Mouse (Mus musculus): Measurements from ENCODE around the gene Tlx2. TPM values are rescaled to one million over a fixed set of nuclear protein-coding genes. Genes with fewer than 3 reads are reported as not detected.

Gene Tlx2
- polyA plus RNA-seq, 1 experiment from 2014 or later, result not detected

GRCm38 (mm10) chr6:83069488-83070246, 426 bp downstream of the Tlx2 start:
- no peak for ATAC-seq
- peak overlapping the region; percentile 17 for H3K4me2 ChIP-seq (replicated peaks)
- 1% methylated on average over 68 of the region's 69 CpGs for WGBS

GRCm38 (mm10) chr6:83068706-83069487, 1.2 kb downstream of the Tlx2 start:
- Histone ChIP-seq H3K4me3 (replicated peaks) (peak overlapping the region; percentile 14), H3K4me1 (replicated peaks) (peaks cover 25% of the 10 kb centered on the region), H3K27ac (no peak overlapping the region), H3K9me3 (no peaks in the 10 kb centered on the region), H3K9ac (replicated peaks) (no peak overlapping the region), H3K4me2 (replicated peaks) (peak overlapping the region; percentile 26), H3K27me3 (peaks cover 100% of the 10 kb centered on the region), H3K36me3 (no peaks in the 10 kb centered on the region)
- under 1% methylated on average over 79 of the region's 81 CpGs for WGBS
- ATAC-seq, result no peak

More at GRCm38 (mm10) chr6:83069488-83070246, 426 bp downstream of the Tlx2 start:
- Histone ChIP-seq H3K4me1 (replicated peaks) (peaks cover 25% of the 10 kb centered on the region), H3K9ac (replicated peaks) (no peak overlapping the region), H3K4me3 (replicated peaks) (peak overlapping the region; percentile 16; the same call in 1 of the 2 replicates), H3K9me3 (no peaks in the 10 kb centered on the region), H3K27ac (no peak overlapping the region), H3K36me3 (no peaks in the 10 kb centered on the region), H3K27me3 (peaks cover 100% of the 10 kb centered on the region)

- Histone ChIP-seq H3K4me1 (replicated peaks) (peaks cover 25% of the 10 kb centered on the region), H3K9me3 (no peaks in the 10 kb centered on the region), H3K27ac (no peak overlapping the region), H3K4me2 (replicated peaks) (peak overlapping the region; percentile 26; the same call in 1 of the 2 replicates), H3K27me3 (peaks cover 100% of the 10 kb centered on the region), H3K4me3 (replicated peaks) (0 out of 2 replicates have a peak overlapping the region, but pooled peaks have one; percentile 14), H3K9ac (replicated peaks) (no peak overlapping the region), H3K36me3 (no peaks in the 10 kb centered on the region)
- no peak for ATAC-seq
- 3% methylated on average over 8 of the region's 8 CpGs for WGBS
Observed at GRCm38 (mm10) chr6:83068221-83068620, 1.9 kb downstream of the Tlx2 start.

- no peak overlapping the region for H3K4me3 ChIP-seq (replicated peaks)
- peaks cover 100% of the 10 kb centered on the region for H3K27me3 ChIP-seq
- WGBS, result 22% methylated on average over 6 of the region's 6 CpGs
- H3K4me2 ChIP-seq (replicated peaks), result no peak overlapping the region
- no peaks in the 10 kb centered on the region for H3K9me3 ChIP-seq
- peaks cover 24% of the 10 kb centered on the region for H3K4me1 ChIP-seq (replicated peaks)
- no peak for ATAC-seq
- H3K27ac ChIP-seq, result no peak overlapping the region
- H3K36me3 ChIP-seq, result no peaks in the 10 kb centered on the region
- H3K9ac ChIP-seq (replicated peaks), result no peak overlapping the region
Observed at GRCm38 (mm10) chr6:83066441-83066840, 3.7 kb downstream of the Tlx2 start.

GRCm38 (mm10) chr6:83065995-83066394, 4.1 kb downstream of the Tlx2 start:
- Histone ChIP-seq H3K9ac (replicated peaks) (no peak overlapping the region), H3K4me2 (replicated peaks) (no peak overlapping the region), H3K36me3 (no peaks in the 10 kb centered on the region), H3K4me3 (replicated peaks) (no peak overlapping the region), H3K9me3 (no peaks in the 10 kb centered on the region), H3K4me1 (replicated peaks) (peaks cover 19% of the 10 kb centered on the region), H3K27ac (no peak overlapping the region), H3K27me3 (peaks cover 100% of the 10 kb centered on the region)
- no peak for ATAC-seq
- WGBS, result 38% methylated on average over 8 of the region's 8 CpGs

- 87% methylated on average over 2 of the region's 2 CpGs for WGBS
- Histone ChIP-seq H3K27ac (no peak overlapping the region), H3K9ac (replicated peaks) (no peak overlapping the region), H3K4me2 (replicated peaks) (no peak overlapping the region), H3K4me3 (replicated peaks) (no peak overlapping the region), H3K27me3 (peaks cover 45% of the 10 kb centered on the region), H3K9me3 (no peaks in the 10 kb centered on the region), H3K4me1 (replicated peaks) (peaks cover 14% of the 10 kb centered on the region), H3K36me3 (peaks cover 17% of the 10 kb centered on the region)
- no peak for ATAC-seq
Observed at GRCm38 (mm10) chr6:83058725-83059124, 11.4 kb downstream of the Tlx2 start.

- Histone ChIP-seq H3K4me3 (replicated peaks) (no peak within 1 kb of the TSS), H3K9me3 (no peaks in the 10 kb centered on the region), H3K9ac (replicated peaks) (no peak within 1 kb of the TSS; the same call in 1 of the 2 replicates), H3K36me3 (peaks cover 17% of the 10 kb centered on the region), H3K27me3 (peaks cover 35% of the 10 kb centered on the region), H3K4me2 (replicated peaks) (no peak within 1 kb of the TSS), H3K4me1 (replicated peaks) (peaks cover 23% of the 10 kb centered on the region), H3K27ac (no peak within 1 kb of the TSS)
- no peak for ATAC-seq
- WGBS, result 57% methylated on average over 3 of the region's 3 CpGs
Observed at GRCm38 (mm10) chr6:83057790-83058189, 12.3 kb downstream of the Tlx2 start, which contains the start of gene Dqx1. TSS of gene Dqx1 (plus strand) at chr6:83057844.

- Histone ChIP-seq H3K27me3 (peaks cover 7% of the 10 kb centered on the region), H3K36me3 (peaks cover 30% of the 10 kb centered on the region), H3K27ac (peak within 1 kb of the TSS; percentile 89), H3K9ac (replicated peaks) (peak within 1 kb of the TSS; percentile 93), H3K9me3 (no peaks in the 10 kb centered on the region), H3K4me3 (replicated peaks) (peak within 1 kb of the TSS; percentile 99), H3K4me2 (replicated peaks) (peak within 1 kb of the TSS; percentile 79), H3K4me1 (replicated peaks) (peaks cover 29% of the 10 kb centered on the region)
- 2% methylated on average over 50 of the region's 50 CpGs for WGBS
- ATAC-seq, result peak; percentile 67; the same call in 1 of the 2 replicates
Observed at GRCm38 (mm10) chr6:83054871-83055431, 15.1 kb downstream of the Tlx2 start, which contains the start of gene Htra2. TSS of gene Htra2 (minus strand) at chr6:83055273.

- H3K4me1 ChIP-seq (replicated peaks), result peaks cover 29% of the 10 kb centered on the region
- peaks cover 2% of the 10 kb centered on the region for H3K27me3 ChIP-seq
- H3K9me3 ChIP-seq, result no peaks in the 10 kb centered on the region
- H3K27ac ChIP-seq, result peak within 1 kb of the TSS; percentile 89
- peak; percentile 99 for ATAC-seq
- peak within 1 kb of the TSS; percentile 79 for H3K4me2 ChIP-seq (replicated peaks)
- peaks cover 30% of the 10 kb centered on the region for H3K36me3 ChIP-seq
- peak within 1 kb of the TSS; percentile 93 for H3K9ac ChIP-seq (replicated peaks)
- H3K4me3 ChIP-seq (replicated peaks), result peak within 1 kb of the TSS; percentile 99
- under 1% methylated on average over 64 of the region's 64 CpGs for WGBS
Observed at GRCm38 (mm10) chr6:83054074-83054851, 15.8 kb downstream of the Tlx2 start, which contains the start of gene Aup1. TSS of gene Aup1 (plus strand) at chr6:83054521.

GRCm38 (mm10) chr6:83053136-83053960, 16.7 kb downstream of the Tlx2 start:
- no peaks in the 10 kb centered on the region for H3K9me3 ChIP-seq
- H3K4me3 ChIP-seq (replicated peaks), result peak overlapping the region; percentile 99
- peak overlapping the region; percentile 79 for H3K4me2 ChIP-seq (replicated peaks)
- ATAC-seq, result peak; percentile 3; the same call in 1 of the 2 replicates
- peaks cover 29% of the 10 kb centered on the region for H3K4me1 ChIP-seq (replicated peaks)
- peak overlapping the region; percentile 93 for H3K9ac ChIP-seq (replicated peaks)
- peak overlapping the region; percentile 89 for H3K27ac ChIP-seq
- no peaks in the 10 kb centered on the region; the same call in 1 of the 2 replicates for H3K27me3 ChIP-seq
- H3K36me3 ChIP-seq, result peaks cover 30% of the 10 kb centered on the region
- 3% methylated on average over 26 of the region's 26 CpGs for WGBS
